In the genomic region with DNA sequence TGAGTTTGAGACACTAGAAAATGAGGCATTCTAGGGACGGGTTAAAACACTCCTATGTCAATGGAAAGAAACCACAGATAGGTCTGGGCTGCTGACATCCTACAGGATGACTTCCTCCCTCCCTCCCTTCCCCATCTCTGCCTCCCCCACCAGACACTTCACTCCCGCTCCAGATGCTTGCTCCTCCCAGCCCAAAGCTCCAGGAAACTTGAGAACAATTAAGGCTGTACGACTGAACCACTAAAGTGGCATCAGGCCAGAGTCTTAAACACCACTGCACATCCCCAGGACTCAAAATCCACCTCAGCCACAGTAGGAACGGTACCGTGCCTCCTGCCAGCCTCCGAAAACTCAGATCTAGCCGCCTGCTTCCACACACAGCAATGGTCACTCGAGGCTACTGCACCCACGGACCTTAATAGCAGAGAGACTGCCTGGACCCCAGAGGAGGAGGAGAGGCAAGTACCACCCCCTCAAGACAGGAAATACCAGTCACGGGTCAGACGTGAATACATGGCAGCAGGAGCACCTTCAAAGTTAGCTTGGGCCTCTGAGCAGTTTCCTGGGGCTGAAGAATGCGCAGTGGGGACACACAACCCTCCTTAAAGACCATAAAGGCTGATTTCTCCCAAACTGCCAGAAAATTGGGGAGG, we compare ENCODE assay signal across 15 mouse cellular contexts. TPM values are rescaled to one million over a fixed set of nuclear protein-coding genes. Genes with fewer than 3 reads are reported as not detected.
A peak's percentile ranks its signal among the peaks of the same experiment; 100 is the strongest.
DNase-seq lines count a peak whose midpoint lies in the region; ATAC-seq lines count a peak whose summit lies in the region.
"Had no signal": no experiment of that assay in that cellular context is flagged by ENCODE, and none has a peak within 500 bp of the region (broad histone marks: within the 10 kb centered on the region; RNA-seq: fewer than 3 reads in every experiment).

No protein-coding gene starts in this region.

- H3K4me2 ChIP-seq in hindbrain, embryonic 16.5 days (ENCODE audit: low read length), result no peak overlapping the region
- no peak overlapping the region for H3K4me2 ChIP-seq in hindbrain, embryonic 11.5 days (replicated peaks; ENCODE audit: low read depth, low read length)
- H3K4me2 ChIP-seq: liver, embryonic 15.5 days had no signal

- no peaks in the 10 kb centered on the region for H3K4me1 ChIP-seq in hindbrain, embryonic 16.5 days (ENCODE audit: control insufficient read depth, insufficient read depth, low read depth, low read length)
- no peaks in the 10 kb centered on the region for H3K4me1 ChIP-seq in hindbrain, embryonic 11.5 days (replicated peaks; ENCODE audit: control insufficient read depth, insufficient read depth, low read length)
- H3K4me1 ChIP-seq in embryonic facial prominence, embryonic 10.5 days, result peaks cover 27% of the 10 kb centered on the region

- 0 out of 2 replicates have a peak overlapping the region, but pooled peaks have one; percentile 34 for H3K27ac ChIP-seq in hindbrain, embryonic 16.5 days (ENCODE audit: low read depth, low read length)
- H3K27ac ChIP-seq in hindbrain, embryonic 11.5 days (ENCODE audit: low read depth, low read length), result no peak overlapping the region
- peak overlapping the region; percentile 79 for H3K27ac ChIP-seq in embryonic facial prominence, embryonic 10.5 days (replicated peaks)
- H3K27ac ChIP-seq: liver, embryonic 15.5 days had no signal

- DNase-seq in hindbrain, embryonic 11.5 days (ENCODE audit: low spot score), result no peak
- DNase-seq in embryonic facial prominence, embryonic 10.5 days (ENCODE audit: low spot score), result peak; percentile 48
- peak; percentile 46 for DNase-seq in heart, postnatal 4 days
- DNase-seq in lung, postnatal 10 days, result peak; percentile 59
- DNase-seq in urinary bladder, postnatal 4 days (ENCODE audit: low spot score in 2 of 2), result no peak
- DNase-seq in spleen, adult 18-20 months, result no peak
- DNase-seq in right cerebral cortex, adult 2 months (ENCODE audit: low spot score in 2 of 2), result no peak
- DNase-seq: gastrocnemius, postnatal 10 days; right cerebral cortex, postnatal 4 days; thymus, postnatal 36 days had no signal

- 69% methylated on average over 12 of the region's 12 CpGs for WGBS in hindbrain, embryonic 16.5 days
- WGBS in hindbrain, embryonic 11.5 days, result 65% methylated on average over 12 of the region's 12 CpGs
- 35% methylated on average over 12 of the region's 12 CpGs for WGBS in embryonic facial prominence, embryonic 10.5 days

- H3K9ac ChIP-seq in hindbrain, embryonic 16.5 days (ENCODE audit: low read depth, low read length), result no peak overlapping the region
- no peak overlapping the region for H3K9ac ChIP-seq in hindbrain, embryonic 11.5 days (ENCODE audit: low read depth, low read length)
- H3K9ac ChIP-seq: liver, embryonic 15.5 days had no signal

- H3K27me3 ChIP-seq in hindbrain, embryonic 16.5 days (replicated peaks; ENCODE audit: control insufficient read depth, insufficient read depth, low read length), result no peaks in the 10 kb centered on the region
- no peaks in the 10 kb centered on the region for H3K27me3 ChIP-seq in hindbrain, embryonic 11.5 days (ENCODE audit: control insufficient read depth, insufficient read depth, low read length)
- H3K27me3 ChIP-seq in embryonic facial prominence, embryonic 10.5 days (replicated peaks; ENCODE audit: low read depth, poor library complexity, severe bottlenecking), result no peaks in the 10 kb centered on the region
- H3K27me3 ChIP-seq: CH12.LX had no signal

- H3K9me3 ChIP-seq in hindbrain, embryonic 16.5 days (ENCODE audit: control insufficient read depth, low read length), result no peaks in the 10 kb centered on the region
- H3K9me3 ChIP-seq in hindbrain, embryonic 11.5 days (ENCODE audit: control insufficient read depth, low read length), result no peaks in the 10 kb centered on the region
- H3K9me3 ChIP-seq in embryonic facial prominence, embryonic 10.5 days, result no peaks in the 10 kb centered on the region
- H3K9me3 ChIP-seq: liver, embryonic 15.5 days had no signal

- no peak for ATAC-seq in hindbrain, embryonic 16.5 days
- ATAC-seq in hindbrain, embryonic 11.5 days (ENCODE audit: low FRiP score), result no peak

- peaks cover 16% of the 10 kb centered on the region for H3K36me3 ChIP-seq in hindbrain, embryonic 16.5 days (ENCODE audit: control insufficient read depth, insufficient read depth, low read length)
- H3K36me3 ChIP-seq in hindbrain, embryonic 11.5 days (ENCODE audit: control insufficient read depth, insufficient read depth, low read length), result 0 out of 2 replicates have a peak, but pooled peaks cover 2% of the 10 kb centered on the region
- H3K36me3 ChIP-seq in embryonic facial prominence, embryonic 10.5 days (replicated peaks), result peaks cover 89% of the 10 kb centered on the region

- H3K4me3 ChIP-seq in hindbrain, embryonic 16.5 days (ENCODE audit: low read length), result no peak overlapping the region
- no peak overlapping the region for H3K4me3 ChIP-seq in hindbrain, embryonic 11.5 days (ENCODE audit: low read depth, low read length)
- H3K4me3 ChIP-seq in embryonic facial prominence, embryonic 10.5 days, result peak overlapping the region; percentile 35; the same call in 1 of the 2 replicates
- H3K4me3 ChIP-seq: erythroblast, embryonic 14.5 days; liver, embryonic 15.5 days had no signal

RNA-seq across cellular contexts. Expression of a gene that starts 35.1 kb away (rescaled TPM):
- polyA plus RNA-seq in hindbrain, embryonic 16.5 days (2015; fragmentation: Nextera tagmentation; extraction: Ambion mirVana), result 6.4 and 10.1 TPM in 2 replicates
- 16.9 and 18.7 TPM in 2 replicates for polyA plus RNA-seq in hindbrain, embryonic 11.5 days (2014; fragmentation: Nextera tagmentation; extraction: Ambion mirVana)
- polyA plus RNA-seq in embryonic facial prominence, embryonic 10.5 days (2016; fragmentation: Nextera tagmentation; extraction: Ambion mirVana), result 25.9 and 27.2 TPM in 2 replicates
- 100 to 1,000 TPM; 318 TPM for total RNA-seq in heart, postnatal 4 days (2021)

RNA-seq across cellular contexts. Expression of a gene that starts 58.7 kb away (rescaled TPM):
- polyA plus RNA-seq in hindbrain, embryonic 16.5 days (2015; fragmentation: Nextera tagmentation; extraction: Ambion mirVana), result not detected in 2 replicates
- polyA plus RNA-seq in hindbrain, embryonic 11.5 days (2014; fragmentation: Nextera tagmentation; extraction: Ambion mirVana), result not detected in 2 replicates
- not detected in 2 replicates for polyA plus RNA-seq in embryonic facial prominence, embryonic 10.5 days (2016; fragmentation: Nextera tagmentation; extraction: Ambion mirVana)
- 10 to 100 TPM; 10.3 to 13.9 TPM for total RNA-seq in heart, postnatal 4 days (2021)
- total RNA-seq: gastrocnemius, postnatal 10 days; layer of hippocampus, adult 8-10 months had no signal
- polyA plus RNA-seq: erythroblast, embryonic 14.5 days had no signal

Comparison
In these comparisons a context has a peak if more than half of its experiments do, and no peak if none do; other contexts are left out.
1. DNase-seq: peak in embryonic facial prominence, embryonic 10.5 days (single experiment), heart, postnatal 4 days (single experiment) and lung, postnatal 10 days (single experiment); none in hindbrain, embryonic 11.5 days (single experiment), urinary bladder, postnatal 4 days (0 of 2), spleen, adult 18-20 months (0 of 2) and right cerebral cortex, adult 2 months (0 of 2).